Mouse (Mus musculus): ENCODE measurements around the gene Susd1. TPM values are rescaled to one million over a fixed set of nuclear protein-coding genes. Genes with fewer than 3 reads are reported as not detected.

The Susd1 gene
- total and polyA plus RNA-seq, 3 experiments: 49.0 to 180 (median 67.6) TPM

DNA sequence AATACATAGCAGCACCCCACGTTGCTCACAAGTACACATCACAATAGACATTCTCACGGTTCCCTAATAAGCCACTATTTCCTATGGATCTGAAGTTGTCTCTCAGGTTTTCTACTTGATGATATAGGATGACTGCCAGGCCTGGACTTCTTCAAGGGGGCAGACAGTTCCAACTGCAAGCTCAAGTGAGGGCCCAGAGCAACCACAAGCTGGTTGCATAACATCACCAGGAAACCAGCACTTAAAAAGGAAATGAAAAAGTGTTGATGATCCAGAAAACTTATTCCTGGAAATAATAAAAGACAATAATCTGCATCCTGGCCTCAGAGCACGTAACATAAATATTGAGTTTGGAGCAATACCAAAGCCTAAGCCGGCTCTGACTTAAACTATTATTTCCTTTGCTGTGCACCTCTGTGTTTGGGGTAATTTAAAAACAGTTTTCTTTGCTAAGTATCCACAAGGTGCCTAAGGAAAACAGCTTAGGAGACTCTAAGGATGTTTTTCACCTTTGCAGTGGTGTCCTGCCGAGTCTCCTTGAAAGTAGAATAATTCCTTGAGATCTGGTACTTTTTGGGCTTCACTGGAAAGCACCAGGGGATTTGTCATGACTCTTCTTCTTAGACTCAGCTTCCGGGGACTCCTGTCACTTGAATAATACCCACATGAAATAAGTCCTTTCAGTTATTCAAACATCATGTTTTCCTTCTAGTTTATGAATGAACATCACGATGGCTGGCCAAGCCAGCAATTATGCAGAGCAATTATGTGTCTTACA, 139.5 kb downstream of the Susd1 start:
- no peak for DNase-seq (ENCODE audit: low read depth, low spot score)
- Histone ChIP-seq H3K4me1 (ENCODE audit: control insufficient read depth in 1 of 2, insufficient read depth in 2 of 2, low read length in 2 of 2) (peaks cover 10 to 11% of the 10 kb centered on the region in 2 experiments), H3K27me3 (ENCODE audit: control insufficient read depth in 1 of 2, insufficient read depth in 2 of 2, low read length in 2 of 2) (no peaks in the 10 kb centered on the region), H3K9me3 (replicated peaks; ENCODE audit: insufficient read depth, low read length) (no peaks in the 10 kb centered on the region), H3K36me3 (ENCODE audit: control insufficient read depth in 1 of 2, insufficient read depth in 2 of 2, low read length in 2 of 2) (peaks cover 0 to 12% of the 10 kb centered on the region in 2 experiments; a peak in 2 of 4 replicates), H3K4me3 (ENCODE audit: control insufficient read depth in 1 of 2, insufficient read depth in 1 of 2, low read depth in 2 of 2, low read length in 2 of 2) (no peak overlapping the region), H3K9ac (ENCODE audit: control insufficient read depth, low read depth, low read length, poor library complexity, severe bottlenecking) (no peak overlapping the region), H3K27ac (ENCODE audit: control insufficient read depth, low read depth, low read length) (no peak overlapping the region), H3K79me2 (ENCODE audit: control insufficient read depth, insufficient read depth, low read length, poor library complexity) (no peaks in the 10 kb centered on the region)
- no peak for TF ChIP-seq HCFC1 (IDR thresholded peaks at IDR 0.05; ENCODE audit: low read depth, low read length)
- TF ChIP-seq BHLHE40 (IDR thresholded peaks at IDR 0.05; ENCODE audit: borderline replicate concordance, low read depth, low read length): no peak
- TF ChIP-seq RAD21 (IDR thresholded peaks at IDR 0.05; ENCODE audit: low read depth, low read length): no peak
- TF ChIP-seq RCOR1 (IDR thresholded peaks at IDR 0.05; ENCODE audit: low read depth, low read length): no peak
- no peak for TF ChIP-seq TCF12 (IDR thresholded peaks at IDR 0.05; ENCODE audit: low read depth, low read length)
- TF ChIP-seq GATA1 (IDR thresholded peaks at IDR 0.05; ENCODE audit: low read depth, low read length): no peak
- no peak for TF ChIP-seq SIN3A (IDR thresholded peaks at IDR 0.05; ENCODE audit: low read length)
- no peak for TF ChIP-seq TBP (IDR thresholded peaks at IDR 0.05; ENCODE audit: low read depth, low read length)
- TF ChIP-seq POLR2AphosphoS2 (IDR thresholded peaks at IDR 0.05; ENCODE audit: low read length): no peak
- no peak for TF ChIP-seq MAFK (IDR thresholded peaks at IDR 0.05; ENCODE audit: borderline replicate concordance, low read depth, low read length)
- no peak for TF ChIP-seq MXI1 (IDR thresholded peaks at IDR 0.05; ENCODE audit: low read depth, low read length)
- TF ChIP-seq MYC (IDR thresholded peaks at IDR 0.05; ENCODE audit: low read depth, low read length): no peak
- TF ChIP-seq TAL1 (IDR thresholded peaks at IDR 0.05; ENCODE audit: low read length): no peak

DNA sequence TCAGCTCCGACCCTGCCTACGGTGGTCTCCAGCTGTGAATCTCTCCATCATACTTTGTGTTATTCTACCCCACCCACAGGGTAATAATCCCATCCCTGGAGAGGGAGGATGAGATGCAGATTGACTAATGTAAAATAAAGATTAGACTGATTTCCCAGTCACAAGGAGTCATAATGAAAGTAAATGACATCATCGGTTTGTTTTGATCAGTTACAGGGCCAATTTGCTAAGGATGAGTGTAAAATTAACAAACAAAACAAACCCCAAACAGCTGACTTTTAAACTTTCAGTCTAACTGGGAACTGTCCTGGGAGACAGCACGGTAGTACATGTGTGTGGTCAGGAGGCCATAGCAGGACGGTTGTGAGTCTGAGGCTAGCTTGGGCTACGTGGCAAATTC, 143.3 kb downstream of the Susd1 start:
- Histone ChIP-seq H3K27ac (ENCODE audit: control insufficient read depth, low read depth, low read length) (no peak overlapping the region), H3K9me3 (replicated peaks; ENCODE audit: insufficient read depth, low read length) (no peaks in the 10 kb centered on the region), H3K36me3 (ENCODE audit: control insufficient read depth in 1 of 2, insufficient read depth in 2 of 2, low read length in 2 of 2) (peaks cover 0 to 33% of the 10 kb centered on the region in 2 experiments; a peak in 2 of 4 replicates), H3K79me2 (ENCODE audit: control insufficient read depth, insufficient read depth, low read length, poor library complexity) (no peaks in the 10 kb centered on the region), H3K9ac (ENCODE audit: control insufficient read depth, low read depth, low read length, poor library complexity, severe bottlenecking) (no peak overlapping the region), H3K27me3 (ENCODE audit: control insufficient read depth in 1 of 2, insufficient read depth in 2 of 2, low read length in 2 of 2) (no peaks in the 10 kb centered on the region), H3K4me3 (ENCODE audit: control insufficient read depth in 1 of 2, insufficient read depth in 1 of 2, low read depth in 2 of 2, low read length in 2 of 2) (no peak overlapping the region), H3K4me1 (ENCODE audit: control insufficient read depth in 1 of 2, insufficient read depth in 2 of 2, low read length in 2 of 2) (peaks cover 16 to 25% of the 10 kb centered on the region in 2 experiments)
- TF ChIP-seq ZNF384 (IDR thresholded peaks at IDR 0.05; ENCODE audit: low read depth, low read length) (no peak), RCOR1 (IDR thresholded peaks at IDR 0.05; ENCODE audit: low read depth, low read length) (no peak), POLR2AphosphoS2 (IDR thresholded peaks at IDR 0.05; ENCODE audit: low read length) (no peak), MAZ (IDR thresholded peaks at IDR 0.05; ENCODE audit: low read depth, low read length) (no peak), MXI1 (IDR thresholded peaks at IDR 0.05; ENCODE audit: low read depth, low read length) (no peak), UBTF (IDR thresholded peaks at IDR 0.05; ENCODE audit: borderline replicate concordance, insufficient read depth, low read depth, low read length) (no peak), USF2 (IDR thresholded peaks at IDR 0.05; ENCODE audit: borderline replicate concordance in 1 of 2, insufficient read depth in 1 of 2, low read depth in 1 of 2, low read length in 2 of 2) (no peak), TAL1 (IDR thresholded peaks at IDR 0.05; ENCODE audit: low read length) (no peak), CHD1 (IDR thresholded peaks at IDR 0.05; ENCODE audit: low read depth, low read length) (no peak), ELF1 (IDR thresholded peaks at IDR 0.05; ENCODE audit: low read depth, low read length) (no peak), TBP (IDR thresholded peaks at IDR 0.05; ENCODE audit: low read depth, low read length) (no peak), MAX (IDR thresholded peaks at IDR 0.05; ENCODE audit: low read length) (no peak)
- DNase-seq (ENCODE audit: low read depth, low spot score): no peak

Measured in MEL (cell line).